Mouse (Mus musculus) MEL (cell line): ENCODE data around the gene Styx. TPM values are rescaled to one million over a fixed set of nuclear protein-coding genes. Genes with fewer than 3 reads are reported as not detected.

Experiments used
- DNase-seq: peaks from one replicate; pipeline ENCODE4 v3.0.0; 2011; ENCODE audit warnings: low read depth, low spot score
- H3K27ac ChIP-seq: 2 replicates; pipeline ENCODE4 v1.5.1; 2012; ENCODE audit warnings: low read depth, mild to moderate bottlenecking, control low read depth, low read length, moderate library complexity; ENCODE audit not compliant: control insufficient read depth
- H3K27me3 ChIP-seq, 2 experiments: fragments of 150-350 bp in 1 of 2; sonication (generic) in 1 of 2; 2 replicates each; pipeline ENCODE4 v1.6.1; 2012; ENCODE audit warnings: low read length in 2 of 2, mild to moderate bottlenecking in 2 of 2, improper control_type of control experiment in 1 of 2, moderate library complexity in 1 of 2; ENCODE audit not compliant: insufficient read depth in 2 of 2, control insufficient read depth in 1 of 2
- H3K36me3 ChIP-seq, 2 experiments: 2 replicates each; pipeline ENCODE4 v1.6.1; 2012 to 2014; ENCODE audit warnings: low read length in 2 of 2, improper control_type of control experiment in 1 of 2, inconsistent platforms in 1 of 2, mild to moderate bottlenecking in 1 of 2; ENCODE audit not compliant: insufficient read depth in 2 of 2, control insufficient read depth in 1 of 2
- H3K4me1 ChIP-seq, 2 experiments: fragments of 150-350 bp in 1 of 2; sonication (generic) in 1 of 2; 2 replicates each; pipeline ENCODE4 v1.6.1; 2012; ENCODE audit warnings: low read length in 2 of 2, improper control_type of control experiment in 1 of 2, mild to moderate bottlenecking in 1 of 2; ENCODE audit not compliant: insufficient read depth in 2 of 2, control insufficient read depth in 1 of 2
- H3K4me3 ChIP-seq, 2 experiments: fragments of 150-350 bp in 1 of 2; sonication (generic) in 1 of 2; 2 replicates each; pipeline ENCODE4 v1.5.1; 2012; ENCODE audit warnings: low read depth in 2 of 2, low read length in 2 of 2, mild to moderate bottlenecking in 2 of 2, moderate library complexity in 2 of 2, control low read depth in 1 of 2, improper control_type of control experiment in 1 of 2; ENCODE audit not compliant: control insufficient read depth in 1 of 2, insufficient read depth in 1 of 2
- H3K79me2 ChIP-seq: 2 replicates; pipeline ENCODE4 v1.6.1; 2012; ENCODE audit warnings: mild to moderate bottlenecking, low read length, moderate library complexity; ENCODE audit not compliant: control insufficient read depth, poor library complexity, insufficient read depth
- H3K9ac ChIP-seq: 2 replicates; pipeline ENCODE4 v1.6.1; 2012; ENCODE audit warnings: low read depth, mild to moderate bottlenecking, control low read depth, low read length, moderate library complexity; ENCODE audit not compliant: control insufficient read depth, poor library complexity, severe bottlenecking
- H3K9me3 ChIP-seq: fragments of 150-350 bp; sonication (generic); replicated peaks from 2 replicates; pipeline ENCODE4 v1.6.1; 2012; ENCODE audit warnings: mild to moderate bottlenecking, low read length, improper control_type of control experiment, moderate library complexity; ENCODE audit not compliant: insufficient read depth
- BHLHE40 ChIP-seq: IDR thresholded peaks from 2 replicates; pipeline ENCODE4 v1.6.1; 2012; ENCODE audit warnings: low read depth, mild to moderate bottlenecking, inconsistent platforms, low read length, improper control_type of control experiment, borderline replicate concordance
- CTCF ChIP-seq, 3 experiments: IDR thresholded peaks in 2 of 3; conservative IDR thresholded peaks in 1 of 3; 2 replicates each; pipeline ENCODE4 v1.5.1; 2011 to 2012; ENCODE audit warnings: low read length in 3 of 3, low read depth in 2 of 3, mild to moderate bottlenecking in 2 of 3, improper control_type of control experiment in 1 of 3, inconsistent platforms in 1 of 3, mixed read lengths in 1 of 3, moderate library complexity in 1 of 3; ENCODE audit not compliant: control insufficient read depth in 1 of 3, insufficient read depth in 1 of 3, poor library complexity in 1 of 3, severe bottlenecking in 1 of 3
- E2F4 ChIP-seq: IDR thresholded peaks from 2 replicates; pipeline ENCODE4 v1.6.1; 2011; ENCODE audit warnings: low read depth, low read length, improper control_type of control experiment, borderline replicate concordance
- ELF1 ChIP-seq: IDR thresholded peaks from 2 replicates; pipeline ENCODE4 v1.6.1; 2014; ENCODE audit warnings: low read depth, mild to moderate bottlenecking, inconsistent platforms, low read length, improper control_type of control experiment, moderate library complexity
- EP300 ChIP-seq, 2 experiments: IDR thresholded peaks; 2 replicates each; pipeline ENCODE4 v1.6.1; 2011; ENCODE audit warnings: improper control_type of control experiment in 2 of 2, low read length in 2 of 2, low read depth in 1 of 2, mild to moderate bottlenecking in 1 of 2
- ETS1 ChIP-seq: IDR thresholded peaks from 2 replicates; pipeline ENCODE4 v1.6.1; 2012; ENCODE audit warnings: low read depth, mild to moderate bottlenecking, inconsistent platforms, low read length, improper control_type of control experiment, moderate library complexity
- GATA1 ChIP-seq: IDR thresholded peaks from 2 replicates; pipeline ENCODE4 v1.6.1; 2011; ENCODE audit warnings: low read depth, low read length, improper control_type of control experiment
- KAT2A ChIP-seq: conservative IDR thresholded peaks from 2 replicates; pipeline ENCODE4 v1.6.1; 2012; ENCODE audit warnings: low read depth, low read length, improper control_type of control experiment, inconsistent platforms
- MAFK ChIP-seq: IDR thresholded peaks from 2 replicates; pipeline ENCODE4 v1.6.1; 2011; ENCODE audit warnings: low read depth, mild to moderate bottlenecking, low read length, improper control_type of control experiment, borderline replicate concordance
- MAX ChIP-seq: IDR thresholded peaks from 2 replicates; pipeline ENCODE4 v1.6.1; 2011; ENCODE audit warnings: low read length, improper control_type of control experiment
- MAZ ChIP-seq: IDR thresholded peaks from 2 replicates; pipeline ENCODE4 v1.6.1; 2012; ENCODE audit warnings: low read depth, mild to moderate bottlenecking, inconsistent platforms, low read length, improper control_type of control experiment
- MXI1 ChIP-seq: IDR thresholded peaks from 2 replicates; pipeline ENCODE4 v1.6.1; 2011; ENCODE audit warnings: mild to moderate bottlenecking, low read depth, low read length, improper control_type of control experiment
- MYB ChIP-seq: IDR thresholded peaks from 2 replicates; pipeline ENCODE4 v1.6.1; 2011; ENCODE audit warnings: mild to moderate bottlenecking, low read depth, low read length, improper control_type of control experiment
- MYC ChIP-seq: IDR thresholded peaks from 2 replicates; pipeline ENCODE4 v1.6.1; 2011; ENCODE audit warnings: low read depth, mild to moderate bottlenecking, low read length, improper control_type of control experiment, moderate library complexity
- NRF1 ChIP-seq: IDR thresholded peaks from 2 replicates; pipeline ENCODE4 v1.6.1; 2014; ENCODE audit warnings: low read depth, mild to moderate bottlenecking, inconsistent platforms, low read length, improper control_type of control experiment, moderate library complexity; ENCODE audit not compliant: poor library complexity, insufficient read depth, severe bottlenecking
- POLR2A ChIP-seq, 2 experiments: IDR thresholded peaks; 2 replicates each; pipeline ENCODE4 v1.6.1; 2011 to 2012; ENCODE audit warnings: low read length in 2 of 2, mild to moderate bottlenecking in 2 of 2, control low read depth in 1 of 2, improper control_type of control experiment in 1 of 2, low read depth in 1 of 2, moderate library complexity in 1 of 2; ENCODE audit not compliant: control insufficient read depth in 1 of 2, insufficient read depth in 1 of 2, poor library complexity in 1 of 2
- POLR2AphosphoS5 ChIP-seq: IDR thresholded peaks from 2 replicates; pipeline ENCODE4 v1.6.1; 2012; ENCODE audit warnings: low read depth, borderline replicate concordance, mild to moderate bottlenecking, inconsistent platforms, low read length, moderate library complexity, mixed read lengths
- RCOR1 ChIP-seq: IDR thresholded peaks from 2 replicates; pipeline ENCODE4 v1.6.1; 2012; ENCODE audit warnings: low read depth, mild to moderate bottlenecking, inconsistent platforms, low read length, improper control_type of control experiment
- SMC3 ChIP-seq: IDR thresholded peaks from 2 replicates; pipeline ENCODE4 v1.6.1; 2011; ENCODE audit warnings: low read depth, low read length, improper control_type of control experiment
- TAL1 ChIP-seq: IDR thresholded peaks from 2 replicates; pipeline ENCODE4 v1.6.1; 2012; ENCODE audit warnings: mild to moderate bottlenecking, inconsistent platforms, low read length, moderate library complexity, mixed read lengths
- TCF12 ChIP-seq: IDR thresholded peaks from 2 replicates; pipeline ENCODE4 v1.6.1; 2014; ENCODE audit warnings: low read depth, mild to moderate bottlenecking, inconsistent platforms, low read length, improper control_type of control experiment, moderate library complexity
- USF2 ChIP-seq, 2 experiments: IDR thresholded peaks; 2 replicates each; pipeline ENCODE4 v1.6.1; 2011 to 2012; ENCODE audit warnings: improper control_type of control experiment in 2 of 2, low read length in 2 of 2, borderline replicate concordance in 1 of 2, inconsistent platforms in 1 of 2, low read depth in 1 of 2, mild to moderate bottlenecking in 1 of 2; ENCODE audit not compliant: insufficient read depth in 1 of 2
- polyA plus RNA-seq, 2 experiments: library from polyadenylated mRNA; stranded (reverse) in 1 of 2; unstranded in 1 of 2; fragments of >175 nt in 1 of 2; fragments of >200 nt in 1 of 2; gene quantifications; 2 replicates each; pipeline versions ENCODE4 v1.2.1 to v1.2.4; 2012; ENCODE audit warnings: low replicate concordance in 2 of 2, low read depth in 1 of 2; ENCODE audit not compliant: insufficient read length in 2 of 2, insufficient read depth in 1 of 2, missing spikeins in 1 of 2
- total RNA-seq: library from RNA; depleted of rRNA; stranded (reverse); fragments of 300-350 nt; gene quantifications from 2 replicates; pipeline ENCODE4 v1.2.3, GENCODE M21; 2012

Styx gene
- total and polyA plus RNA-seq, 3 experiments, result 18.0 to 27.2 TPM; not detected in 1

GRCm38 (mm10) chr14:45456502-45456846 lies 105.6 kb downstream of the Styx start:
- Histone ChIP-seq H3K27me3 (no peaks in the 10 kb centered on the region; a peak in 1 of 4 replicates), H3K27ac (no peak overlapping the region), H3K36me3 (peaks cover 0 to 11% of the 10 kb centered on the region in 2 experiments; a peak in 2 of 4 replicates), H3K9me3 (no peaks in the 10 kb centered on the region), H3K4me3 (no peak overlapping the region), H3K4me1 (peaks cover 0 to 15% of the 10 kb centered on the region in 2 experiments; a peak in 3 of 4 replicates), H3K79me2 (no peaks in the 10 kb centered on the region), H3K9ac (no peak overlapping the region)
- TF ChIP-seq MAX (no peak), EP300 (IDR thresholded peaks at IDR 0.05; ENCODE audit: low read depth in 1 of 2, low read length in 2 of 2) (peak in 1 of 2 experiments; percentile 74; a peak in 2 of 4 replicates), CTCF (IDR thresholded peaks at IDR 0.05 in 2 of 3, conservative IDR thresholded peaks at IDR 0.05 in 1 of 3; ENCODE audit: control insufficient read depth in 1 of 3, insufficient read depth in 1 of 3, low read depth in 2 of 3, low read length in 3 of 3, poor library complexity in 1 of 3, severe bottlenecking in 1 of 3) (no peak), ELF1 (no peak), RCOR1 (peak; percentile 93), GATA1 (peak; percentile 44), MYB (no peak), SMC3 (no peak), TCF12 (no peak), BHLHE40 (no peak), KAT2A (no peak), E2F4 (no peak), ETS1 (peak; percentile 39; the same call in 1 of the 2 replicates), MYC (no peak), TAL1 (no peak), USF2 (IDR thresholded peaks at IDR 0.05; ENCODE audit: borderline replicate concordance in 1 of 2, insufficient read depth in 1 of 2, low read depth in 1 of 2, low read length in 2 of 2) (no peak), MAZ (0 out of 2 replicates have a peak, but pooled peaks have one; percentile 36), POLR2A (IDR thresholded peaks at IDR 0.05; ENCODE audit: control insufficient read depth in 1 of 2, insufficient read depth in 1 of 2, low read depth in 1 of 2, low read length in 2 of 2, poor library complexity in 1 of 2) (no peak), NRF1 (no peak), POLR2AphosphoS5 (no peak), MAFK (no peak)
- DNase-seq, result peak; percentile 42

- TF ChIP-seq MXI1, result no peak
- 0 out of 2 replicates have a peak, but pooled peaks have one; percentile 1 for TF ChIP-seq MAZ
- Histone ChIP-seq H3K27me3 (no peaks in the 10 kb centered on the region; a peak in 1 of 4 replicates), H3K27ac (no peak overlapping the region), H3K36me3 (peaks cover 0 to 11% of the 10 kb centered on the region in 2 experiments; a peak in 2 of 4 replicates), H3K9me3 (no peaks in the 10 kb centered on the region), H3K9ac (no peak overlapping the region), H3K79me2 (no peaks in the 10 kb centered on the region), H3K4me3 (no peak overlapping the region), H3K4me1 (peaks cover 0 to 15% of the 10 kb centered on the region in 2 experiments; a peak in 3 of 4 replicates)
- no peak for DNase-seq
These were observed 106.1 kb downstream of the Styx start for GRCm38 (mm10) chr14:45457003-45457402.
